Mouse (Mus musculus): ENCODE measurements around the gene Sostdc1. TPM values are rescaled to one million over a fixed set of nuclear protein-coding genes. Genes with fewer than 3 reads are reported as not detected.

Gene Sostdc1
- total RNA-seq, 2 experiments from 2014 or later, result 0.49 to 0.83 TPM

Other genes starting within 250 kb of the Sostdc1 start
- 10 to 100 TPM; 27.9 to 43.6 TPM for gene Ankmy2, start 157.0 kb upstream of the Sostdc1 start, total RNA-seq (2021)
- gene Bzw2, start 156.1 kb upstream of the Sostdc1 start, total RNA-seq (2021), result 10 to 100 TPM; 19.0 to 28.3 TPM
- not detected for gene Lrrc72, start 60.7 kb upstream of the Sostdc1 start, total RNA-seq (2021)
- gene Ispd, start 67.3 kb downstream of the Sostdc1 start, total RNA-seq (2021), result 10 to 100 TPM in 1 of 2 experiments, 1 to 10 TPM in 1; 7.8 to 10.1 TPM
- 1 to 10 TPM; 1.3 to 2.0 TPM for gene D630036H23Rik, start 68.0 kb downstream of the Sostdc1 start, total RNA-seq (2021)